Mouse (Mus musculus) liver, embryonic 16.5 days (tissue): ENCODE results near the gene Hjurp. TPM values are rescaled to one million over a fixed set of nuclear protein-coding genes. Genes with fewer than 3 reads are reported as not detected.

Source experiments
- ATAC-seq: fragments of 200-750 bp; cut with Nextera tagmentation; 2 replicates; pipeline ENCODE4 v1.8.0; 2017; ENCODE audit warnings: low read depth, mild to moderate bottlenecking, moderate number of reproducible peaks, moderate library complexity
- H3K27ac ChIP-seq: fragments of 300-500 bp; sonication (generic); 2 replicates; pipeline ENCODE4 v1.5.1; 2014; ENCODE audit warnings: mild to moderate bottlenecking, low read length
- H3K27me3 ChIP-seq: fragments of 300-500 bp; sonication (generic); 2 replicates; pipeline ENCODE4 v1.6.1; 2014; ENCODE audit warnings: low read depth, low read length, mixed read lengths; ENCODE audit not compliant: control insufficient read depth, insufficient read depth
- H3K36me3 ChIP-seq: fragments of 300-500 bp; sonication (generic); 2 replicates; pipeline ENCODE4 v1.6.1; 2014; ENCODE audit warnings: mild to moderate bottlenecking; ENCODE audit not compliant: control insufficient read depth, insufficient read depth
- H3K4me1 ChIP-seq: fragments of 300-500 bp; sonication (generic); 2 replicates; pipeline ENCODE4 v1.6.1; 2014; ENCODE audit warnings: low read depth, low read length, mixed read lengths; ENCODE audit not compliant: control insufficient read depth
- H3K4me2 ChIP-seq: fragments of 300-500 bp; sonication (generic); 2 replicates; pipeline ENCODE4 v1.6.1; 2014; ENCODE audit warnings: low read depth, low read length, mixed read lengths
- H3K4me3 ChIP-seq: fragments of 300-500 bp; sonication (generic); 2 replicates; pipeline ENCODE4 v1.5.1; 2014; ENCODE audit warnings: low read depth, mild to moderate bottlenecking, low read length
- H3K9ac ChIP-seq: fragments of 300-500 bp; sonication (generic); 2 replicates; pipeline ENCODE4 v1.6.1; 2014; ENCODE audit warnings: low read depth, low read length
- H3K9me3 ChIP-seq: fragments of 300-500 bp; sonication (generic); replicated peaks from 2 replicates; pipeline ENCODE4 v1.6.1; 2016; ENCODE audit warnings: low read length; ENCODE audit not compliant: control insufficient read depth
- WGBS: fragments of 180-500 bp; shearing (Covaris S2); extraction: QIAGEN DNeasy Blood & Tissue Kit; methylation state at CpG from one replicate; pipeline ENCODE4 v1.1.7; 2014; ENCODE audit not compliant: insufficient replicate concordance; 5-methylcytosine and 5-hydroxymethylcytosine counted together
- polyA plus RNA-seq: library from polyadenylated mRNA; unstranded; fragments of >200 nt; fragmentation: Nextera tagmentation; extraction: Ambion mirVana; gene quantifications from 2 replicates; pipeline ENCODE4 v1.2.1, GENCODE M21; 2015

The Hjurp gene
- polyA plus RNA-seq, 1 experiment from 2014 or later, result 71.4 TPM

- Histone ChIP-seq H3K36me3 (no peaks in the 10 kb centered on the region), H3K27me3 (no peaks in the 10 kb centered on the region), H3K4me2 (no peak overlapping the region), H3K4me3 (no peak overlapping the region), H3K27ac (no peak overlapping the region), H3K4me1 (no peaks in the 10 kb centered on the region), H3K9ac (no peak overlapping the region), H3K9me3 (peaks cover 41% of the 10 kb centered on the region)
- WGBS, result 53% methylated on average over 14 of the region's 14 CpGs
- ATAC-seq, result no peak
Observed at GRCm38 (mm10) chr1:88233421-88234247, 43.8 kb downstream of the Hjurp start.

GRCm38 (mm10) chr1:88232664-88233380 lies 44.6 kb downstream of the Hjurp start:
- no peaks in the 10 kb centered on the region for H3K36me3 ChIP-seq
- no peak overlapping the region for H3K27ac ChIP-seq
- WGBS, result 35% methylated on average over 3 of the region's 3 CpGs
- H3K4me1 ChIP-seq, result no peaks in the 10 kb centered on the region
- peaks cover 41% of the 10 kb centered on the region for H3K9me3 ChIP-seq
- H3K4me3 ChIP-seq, result no peak overlapping the region
- ATAC-seq, result no peak
- H3K27me3 ChIP-seq, result no peaks in the 10 kb centered on the region
- H3K4me2 ChIP-seq, result no peak overlapping the region
- H3K9ac ChIP-seq, result no peak overlapping the region

DNA sequence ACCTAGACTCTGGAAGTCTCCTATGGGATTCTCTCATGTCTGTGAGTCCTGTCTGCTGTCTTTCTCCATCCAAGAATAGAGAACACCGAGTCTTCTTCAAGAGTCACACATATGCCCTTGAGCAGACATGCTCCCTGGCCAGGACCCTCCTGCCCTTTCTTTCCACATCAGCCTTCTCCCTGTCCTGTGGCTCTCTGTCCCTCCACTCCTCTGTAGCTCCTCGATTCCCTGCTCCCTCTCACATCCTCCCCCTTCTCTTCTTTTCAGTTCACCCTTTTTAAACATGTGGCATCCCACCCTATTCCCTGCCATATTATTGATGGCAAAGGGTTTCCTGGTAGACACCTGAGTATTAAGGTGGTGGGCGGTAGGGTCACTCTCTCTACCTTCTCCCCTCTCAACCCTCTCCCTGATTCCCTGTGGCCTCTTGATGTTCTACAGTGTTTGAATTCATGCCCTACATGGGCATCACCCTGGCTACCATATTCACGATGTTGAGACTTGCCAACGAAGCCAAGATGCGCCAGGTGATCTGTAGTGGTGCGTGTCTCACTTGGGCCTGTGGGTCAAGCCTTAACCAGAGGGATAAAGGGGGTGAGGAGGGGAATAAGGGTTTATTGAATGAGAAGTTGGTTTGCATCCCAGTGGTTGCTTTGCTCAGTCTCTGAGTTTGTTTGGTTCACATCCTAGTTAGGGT lies 45.5 kb downstream of the Hjurp start:
- Histone ChIP-seq H3K4me3 (no peak overlapping the region), H3K9me3 (peaks cover 39% of the 10 kb centered on the region), H3K4me2 (no peak overlapping the region), H3K27ac (no peak overlapping the region), H3K4me1 (no peaks in the 10 kb centered on the region), H3K36me3 (no peaks in the 10 kb centered on the region), H3K9ac (no peak overlapping the region), H3K27me3 (no peaks in the 10 kb centered on the region)
- ATAC-seq, result no peak
- WGBS, result 47% methylated on average over 7 of the region's 7 CpGs

DNA sequence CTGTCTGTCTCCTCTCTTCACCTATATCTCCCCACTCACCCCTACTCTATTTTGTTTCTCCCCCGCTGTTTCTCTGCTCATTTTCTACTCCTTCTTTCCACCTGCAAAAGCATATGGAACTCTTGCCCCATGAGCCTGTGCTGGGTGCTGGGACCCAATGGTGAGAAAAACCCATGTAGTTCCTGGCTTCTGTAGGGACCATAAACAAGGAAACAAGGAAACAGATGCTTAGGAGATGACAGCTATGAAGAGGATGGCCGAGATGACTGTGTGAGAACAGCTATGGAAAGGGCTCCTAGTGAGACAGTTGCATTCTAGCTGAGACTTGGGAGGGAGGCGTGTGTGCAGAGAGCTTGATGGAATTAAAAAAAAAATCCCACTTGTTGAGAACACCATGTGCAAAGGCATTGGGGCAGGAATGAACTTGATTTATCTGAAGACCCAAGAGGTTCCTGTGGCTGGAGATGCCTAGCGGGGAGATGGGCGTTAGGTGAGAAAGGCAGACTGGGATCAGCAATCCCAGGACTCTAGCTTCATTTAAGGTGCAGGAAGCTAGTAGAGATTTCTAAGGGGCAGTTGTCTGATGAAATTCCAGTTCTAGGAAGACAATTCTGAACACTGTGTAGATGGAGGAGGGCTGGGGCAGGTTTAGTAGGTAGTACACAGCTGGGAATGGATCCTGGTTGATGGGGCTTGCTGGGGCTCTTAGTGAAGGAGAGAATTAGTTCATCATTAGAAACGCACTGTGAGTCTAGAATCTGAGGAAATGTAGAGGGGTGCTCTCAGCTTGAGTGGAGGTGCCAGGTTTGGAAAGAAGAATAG lies 46.2 kb downstream of the Hjurp start:
- 57% methylated on average over 6 of the region's 6 CpGs for WGBS
- Histone ChIP-seq H3K9me3 (peaks cover 40% of the 10 kb centered on the region), H3K27me3 (no peaks in the 10 kb centered on the region), H3K36me3 (no peaks in the 10 kb centered on the region), H3K27ac (no peak overlapping the region), H3K4me3 (no peak overlapping the region), H3K4me2 (no peak overlapping the region), H3K9ac (no peak overlapping the region), H3K4me1 (no peaks in the 10 kb centered on the region)
- no peak for ATAC-seq

- H3K27ac ChIP-seq, result no peak overlapping the region
- 57% methylated on average over 7 of the region's 7 CpGs for WGBS
- no peaks in the 10 kb centered on the region for H3K4me1 ChIP-seq
- no peaks in the 10 kb centered on the region for H3K27me3 ChIP-seq
- H3K36me3 ChIP-seq, result no peaks in the 10 kb centered on the region
- peaks cover 47% of the 10 kb centered on the region for H3K9me3 ChIP-seq
- H3K4me3 ChIP-seq, result no peak overlapping the region
- no peak for ATAC-seq
- no peak overlapping the region for H3K9ac ChIP-seq
- no peak overlapping the region for H3K4me2 ChIP-seq
Observed at GRCm38 (mm10) chr1:88230421-88230820, 47.0 kb downstream of the Hjurp start.

GRCm38 (mm10) chr1:88229986-88230385 lies 47.4 kb downstream of the Hjurp start:
- no peak overlapping the region for H3K27ac ChIP-seq
- H3K4me3 ChIP-seq, result no peak overlapping the region
- H3K9ac ChIP-seq, result no peak overlapping the region
- H3K27me3 ChIP-seq, result no peaks in the 10 kb centered on the region
- H3K9me3 ChIP-seq, result peaks cover 43% of the 10 kb centered on the region
- WGBS, result 59% methylated on average over 5 of the region's 5 CpGs
- no peak overlapping the region for H3K4me2 ChIP-seq
- ATAC-seq, result no peak
- H3K36me3 ChIP-seq, result no peaks in the 10 kb centered on the region
- H3K4me1 ChIP-seq, result no peaks in the 10 kb centered on the region

DNA sequence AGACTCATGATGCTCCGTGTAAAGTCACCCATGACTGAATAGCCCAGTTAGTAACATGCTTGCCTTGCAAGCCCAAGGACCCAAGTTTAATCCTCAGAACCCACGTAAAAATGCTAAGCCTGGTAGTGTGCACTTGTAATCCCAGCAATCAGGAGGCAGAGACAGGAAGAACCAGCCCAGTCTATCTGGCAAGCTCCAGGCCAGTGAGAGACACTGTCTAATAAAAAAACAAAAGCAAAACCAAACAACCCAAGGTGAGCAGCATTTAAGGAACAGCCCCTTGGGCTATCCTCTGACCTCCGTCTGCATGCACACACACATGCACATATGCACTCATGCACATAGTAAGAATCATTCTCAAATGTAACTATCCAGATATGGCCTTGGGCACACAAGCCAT lies 47.9 kb downstream of the Hjurp start:
- WGBS, result 55% methylated on average over 3 of the region's 3 CpGs
- no peaks in the 10 kb centered on the region for H3K27me3 ChIP-seq
- H3K4me1 ChIP-seq, result no peaks in the 10 kb centered on the region
- H3K9ac ChIP-seq, result no peak overlapping the region
- H3K4me3 ChIP-seq, result no peak overlapping the region
- no peaks in the 10 kb centered on the region for H3K36me3 ChIP-seq
- ATAC-seq, result no peak
- H3K4me2 ChIP-seq, result no peak overlapping the region
- peaks cover 39% of the 10 kb centered on the region for H3K9me3 ChIP-seq
- no peak overlapping the region for H3K27ac ChIP-seq

- Histone ChIP-seq H3K27ac (no peak overlapping the region), H3K4me2 (no peak overlapping the region), H3K27me3 (no peaks in the 10 kb centered on the region), H3K9ac (no peak overlapping the region), H3K4me3 (no peak overlapping the region), H3K9me3 (peaks cover 33% of the 10 kb centered on the region), H3K36me3 (no peaks in the 10 kb centered on the region), H3K4me1 (no peaks in the 10 kb centered on the region)
- WGBS, result 59% methylated on average over 7 of the region's 7 CpGs
- no peak; the same call in 1 of the 2 replicates for ATAC-seq
Observed at GRCm38 (mm10) chr1:88228121-88228520, 49.3 kb downstream of the Hjurp start.
